Mouse (Mus musculus) CD4-positive helper T cell, adult 2 months (primary cell): ENCODE measurements around the gene Pmm2.

Source experiments
- DNase-seq: peaks from one replicate; pipeline ENCODE4 v3.0.0-alpha.2; 2012; ENCODE audit warnings: low read depth, missing footprints, low spot score

Gene Pmm2

DNA sequence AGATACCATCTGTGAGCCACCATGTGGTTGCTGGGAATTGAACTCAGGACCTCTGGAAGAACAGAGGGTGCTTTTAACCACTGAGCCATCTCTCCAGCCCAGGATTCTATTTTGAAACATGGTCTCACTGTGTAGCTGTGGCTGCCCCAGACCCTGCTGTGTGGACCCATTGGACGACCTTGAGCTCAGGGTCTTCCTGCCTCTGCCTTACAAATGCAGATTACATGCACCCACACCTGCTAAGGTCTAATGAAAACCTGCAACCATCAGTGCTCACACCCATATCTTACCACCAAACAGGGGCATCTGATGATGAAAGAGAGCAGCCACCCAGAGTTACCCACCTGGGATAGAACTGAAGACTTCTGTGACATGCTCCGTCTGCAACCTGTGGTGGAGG is 18.8 kb downstream of the Pmm2 start:
- no peak for DNase-seq

DNA sequence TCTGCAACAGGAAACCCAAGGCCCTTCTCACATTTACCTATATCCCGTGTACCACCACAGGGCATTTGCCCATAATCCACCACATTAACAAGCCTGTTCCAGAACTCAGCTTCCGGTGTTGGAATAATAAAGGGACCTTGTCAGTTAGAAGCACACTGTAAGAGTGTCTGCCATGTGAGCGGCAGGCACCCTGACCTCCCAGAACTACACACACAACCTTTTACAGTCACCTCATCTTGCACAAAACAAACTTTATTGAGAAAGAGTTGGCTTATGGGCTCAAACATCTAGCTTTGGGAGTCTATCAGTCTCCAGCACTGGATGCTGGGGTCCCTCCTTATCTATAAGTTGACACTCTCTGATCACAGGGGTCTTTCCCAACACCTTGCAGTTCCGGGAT is 20.9 kb downstream of the Pmm2 start:
- no peak for DNase-seq

DNA sequence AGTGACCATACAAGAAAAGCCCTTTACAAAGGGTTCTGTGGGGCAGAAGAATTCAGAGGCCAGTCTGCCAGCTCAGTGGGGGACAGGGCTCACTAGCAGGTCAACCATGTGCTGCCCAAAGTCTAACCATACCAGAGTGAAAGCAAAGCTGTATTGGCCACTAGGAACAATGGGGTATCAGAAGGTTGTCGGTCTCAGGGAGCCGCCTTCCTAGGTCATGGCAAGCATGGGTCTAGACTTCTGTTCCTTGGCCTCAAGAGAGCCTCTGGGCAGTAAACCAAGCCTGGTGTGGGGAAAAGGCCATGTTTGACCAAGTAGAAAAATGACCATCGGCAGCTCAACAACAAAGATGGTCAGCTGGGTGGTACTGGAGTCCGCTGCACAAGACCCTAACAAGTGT is 21.3 kb downstream of the Pmm2 start:
- DNase-seq: no peak

DNA sequence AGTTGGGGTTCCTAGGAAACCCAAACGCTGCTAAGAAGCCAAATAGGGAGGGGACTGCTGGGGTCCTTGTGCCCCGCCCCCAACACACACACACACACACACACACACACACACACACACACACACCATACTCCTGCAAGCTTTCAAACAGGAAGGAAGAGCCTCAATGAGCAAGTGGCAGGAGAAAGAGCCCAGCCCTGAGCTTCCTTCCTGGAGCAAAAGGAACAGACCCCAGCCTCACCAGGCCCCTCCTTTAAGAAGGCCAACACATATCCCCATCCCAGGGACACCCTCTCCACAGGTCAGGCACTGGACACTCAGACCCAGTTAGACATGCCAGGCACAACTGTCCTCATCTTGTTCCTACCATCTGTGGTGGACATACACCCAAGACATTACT is 25.5 kb downstream of the Pmm2 start:
- no peak for DNase-seq

DNA sequence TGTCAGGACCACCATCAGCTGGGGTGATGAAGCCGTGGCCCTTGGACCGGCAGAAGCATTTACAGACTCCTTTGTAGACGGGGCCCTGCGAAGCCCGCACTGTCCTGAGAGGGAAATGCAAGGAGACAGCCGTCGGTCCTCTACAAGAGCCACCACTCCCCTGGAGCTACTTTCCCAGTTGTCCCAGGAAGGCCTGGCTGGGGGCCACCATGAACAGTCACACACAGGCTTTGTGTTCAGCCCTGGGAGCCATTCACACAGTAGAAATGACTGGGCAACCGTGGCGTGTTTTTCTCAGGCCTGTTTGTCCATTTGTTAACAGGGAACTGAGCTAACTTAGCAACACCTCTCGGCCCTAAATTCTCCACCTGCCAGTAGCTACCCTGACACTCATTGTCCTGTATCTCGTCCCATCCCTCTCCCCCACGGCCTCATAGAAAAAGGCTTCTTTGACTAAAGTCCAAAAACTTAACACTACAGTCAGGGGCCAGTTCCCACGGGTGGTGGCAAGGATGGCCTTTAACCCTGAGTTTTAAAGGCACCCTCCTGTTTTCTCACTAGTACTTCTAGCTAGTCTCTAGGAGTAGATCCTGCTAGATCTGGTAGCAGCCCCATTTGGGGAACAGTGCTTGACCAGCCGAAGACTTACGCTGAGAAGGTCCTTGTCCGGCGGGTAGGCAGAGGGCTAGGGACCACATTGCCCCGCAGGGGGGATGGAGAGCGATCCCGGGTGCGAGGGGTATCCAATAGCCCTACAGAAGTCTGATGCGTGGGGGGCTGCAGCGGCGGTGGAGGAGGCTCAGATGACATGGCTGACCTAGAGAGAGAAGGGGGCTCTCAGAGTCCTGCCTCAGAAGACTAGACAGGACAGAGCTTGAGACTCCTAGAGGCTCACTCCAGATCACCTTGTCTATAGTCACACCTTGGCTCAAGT is 26.4 kb downstream of the Pmm2 start:
- DNase-seq: no peak

DNA sequence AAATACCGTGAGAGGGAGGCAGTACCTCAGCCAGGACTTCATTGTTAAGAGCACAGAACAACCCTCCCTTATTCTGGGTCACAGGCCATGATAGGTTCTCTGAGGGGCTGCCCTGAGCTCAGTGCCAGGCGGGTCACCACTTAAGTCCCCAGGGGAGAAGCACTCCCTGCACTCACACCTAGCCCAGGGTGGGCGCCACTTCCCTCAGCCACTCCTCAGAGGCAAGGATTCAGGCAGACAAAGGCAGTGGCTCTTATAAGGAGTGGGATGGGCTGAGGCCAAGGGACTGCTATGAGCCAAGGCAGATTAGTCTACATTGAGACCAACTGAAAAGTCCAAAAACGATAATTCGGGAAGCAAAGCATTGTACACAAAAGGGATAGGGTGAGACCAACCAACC is 27.9 kb downstream of the Pmm2 start:
- no peak for DNase-seq

DNA sequence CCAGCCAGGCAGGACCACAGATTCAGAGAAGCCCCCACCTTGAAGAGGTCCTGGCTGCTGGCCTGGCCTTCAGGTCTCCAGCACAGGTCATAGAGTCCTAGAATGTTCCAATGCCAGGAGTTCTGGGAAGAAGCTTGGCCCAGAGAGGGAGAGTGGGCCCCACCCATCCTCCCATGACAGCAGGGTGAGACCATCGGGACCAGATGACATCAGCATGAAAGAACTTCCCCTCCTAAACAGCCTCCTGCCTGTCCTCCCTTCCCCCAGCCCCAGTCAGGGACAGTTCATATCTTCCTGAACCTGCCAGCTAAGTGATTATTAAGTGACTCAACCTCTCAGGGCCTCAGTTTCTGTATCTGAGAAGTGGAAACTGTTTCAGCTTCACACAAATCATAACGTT is 29.0 kb downstream of the Pmm2 start:
- DNase-seq: no peak

DNA sequence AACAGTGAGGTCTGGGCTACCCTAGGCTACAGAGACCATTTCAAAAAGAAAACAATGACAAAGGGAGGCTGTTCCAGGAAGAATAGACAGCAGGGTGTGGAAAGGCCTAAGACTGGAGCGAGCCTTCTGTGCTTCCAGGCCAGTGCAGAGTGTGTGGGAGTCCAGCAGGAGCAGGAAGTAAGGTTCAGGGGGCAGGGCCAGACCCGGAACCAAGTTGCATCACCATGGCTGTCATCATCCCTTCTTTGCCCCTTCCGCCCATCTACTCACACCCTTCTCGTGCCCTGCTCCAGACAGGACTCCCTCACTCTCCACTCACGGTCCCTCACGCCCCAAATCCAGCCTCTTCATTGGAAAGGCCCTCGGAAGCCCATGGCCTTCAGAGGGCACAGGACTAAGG is 29.8 kb downstream of the Pmm2 start:
- no peak for DNase-seq

DNA sequence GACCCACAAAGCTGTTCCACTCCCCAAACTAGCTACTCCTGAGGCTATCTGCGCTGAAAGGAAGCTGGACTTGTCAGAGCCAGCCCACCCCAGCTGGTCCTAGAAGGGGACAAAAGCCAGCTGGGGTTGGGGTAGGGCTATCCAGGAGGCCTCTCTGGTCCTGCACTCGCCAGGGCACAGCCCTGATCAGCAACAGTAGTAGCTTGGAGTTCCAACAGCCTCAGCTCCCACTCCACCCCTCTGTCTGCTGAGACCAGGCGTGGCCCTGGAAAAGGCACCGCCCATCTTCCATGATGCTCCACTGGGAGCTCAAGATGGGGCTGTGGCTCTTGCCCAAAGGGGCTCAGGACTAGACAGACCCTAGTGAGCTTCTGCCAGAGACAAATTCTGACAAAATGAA is 30.3 kb downstream of the Pmm2 start:
- no peak for DNase-seq

DNA sequence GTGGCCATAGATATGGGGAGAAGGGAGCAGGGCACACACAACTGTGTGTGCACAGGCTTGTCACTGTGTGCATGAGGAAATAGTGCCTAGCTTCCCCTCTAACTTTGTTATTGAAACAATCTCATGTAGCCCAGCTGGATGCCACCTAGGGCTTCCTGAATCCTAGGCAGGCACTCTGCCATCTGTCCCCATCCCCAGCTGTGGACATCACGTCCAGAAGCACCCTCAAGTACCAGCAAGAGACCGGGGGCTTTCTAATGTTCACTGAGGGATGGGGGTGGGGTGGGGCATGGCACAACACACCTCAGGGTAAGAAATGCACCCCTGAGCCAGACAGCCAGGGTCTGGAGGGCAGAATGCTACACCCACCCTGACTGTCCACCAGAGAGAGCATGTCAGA is 30.9 kb downstream of the Pmm2 start:
- no peak for DNase-seq

DNA sequence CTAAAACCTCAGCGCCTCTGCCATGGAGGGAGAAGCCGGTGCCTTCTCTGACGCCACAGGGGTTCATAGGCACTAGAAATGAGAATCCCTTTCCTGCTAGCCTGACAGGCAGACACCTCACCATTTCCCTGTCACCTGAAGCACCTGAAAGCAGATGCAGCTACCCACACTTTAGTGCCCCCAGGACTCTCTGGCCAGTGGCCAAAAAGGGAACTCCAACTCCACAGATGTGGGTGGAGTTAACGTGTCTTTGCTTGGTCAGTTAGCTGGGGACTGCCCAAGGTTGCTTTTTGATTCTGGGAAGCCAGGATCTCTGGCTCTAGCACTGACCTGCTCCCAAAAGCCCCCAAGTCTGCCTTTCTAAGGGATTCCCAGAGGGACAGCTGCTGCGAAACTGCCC is 32.0 kb downstream of the Pmm2 start:
- no peak for DNase-seq

DNA sequence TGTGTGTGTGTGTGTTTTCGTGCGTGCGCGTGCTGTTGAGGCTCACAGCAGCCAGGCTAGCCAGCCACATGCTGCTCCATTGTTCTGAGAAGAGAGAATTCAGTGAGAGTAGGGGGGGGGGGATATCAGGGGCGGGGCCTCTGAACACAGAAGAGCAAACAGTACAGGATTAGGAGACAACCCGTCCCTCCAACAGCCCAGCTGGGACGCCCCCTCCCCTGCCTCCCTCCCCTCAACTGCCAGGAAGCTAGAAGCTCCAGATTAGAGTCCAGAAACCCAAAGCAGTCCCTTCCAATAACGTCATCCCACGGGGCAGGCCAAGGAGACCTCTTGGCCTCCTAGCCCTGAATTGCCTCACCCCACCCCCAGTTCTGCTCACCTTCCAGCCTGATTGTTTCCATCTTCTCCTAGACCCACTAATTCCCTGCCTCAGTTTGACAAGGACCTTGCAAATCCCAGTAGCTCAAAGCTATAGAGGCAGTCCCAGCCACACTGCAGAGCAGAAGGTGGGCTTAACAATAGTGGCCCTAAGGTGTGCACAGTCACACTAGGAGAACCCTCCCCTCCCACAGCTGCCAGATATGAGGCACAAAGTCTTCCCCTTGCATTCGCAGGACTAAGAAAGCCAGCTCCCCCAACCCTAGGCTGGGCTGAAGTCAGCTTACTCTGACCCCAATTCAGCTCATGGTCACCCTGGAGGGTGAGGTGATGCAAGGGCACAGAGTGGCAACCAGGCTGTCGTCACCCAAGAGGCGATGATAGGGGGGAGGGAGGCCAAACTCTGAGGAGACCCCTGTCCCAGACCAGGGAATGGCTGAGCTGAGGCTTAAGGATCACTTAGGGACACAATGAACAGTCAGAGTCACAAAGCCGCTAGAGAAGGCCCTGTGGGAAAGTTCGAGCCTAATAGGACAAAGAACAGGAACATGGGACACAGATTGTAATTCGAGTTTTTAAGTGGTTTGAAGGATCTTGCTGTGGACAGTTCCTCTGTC is 32.9 kb downstream of the Pmm2 start:
- DNase-seq: no peak

DNA sequence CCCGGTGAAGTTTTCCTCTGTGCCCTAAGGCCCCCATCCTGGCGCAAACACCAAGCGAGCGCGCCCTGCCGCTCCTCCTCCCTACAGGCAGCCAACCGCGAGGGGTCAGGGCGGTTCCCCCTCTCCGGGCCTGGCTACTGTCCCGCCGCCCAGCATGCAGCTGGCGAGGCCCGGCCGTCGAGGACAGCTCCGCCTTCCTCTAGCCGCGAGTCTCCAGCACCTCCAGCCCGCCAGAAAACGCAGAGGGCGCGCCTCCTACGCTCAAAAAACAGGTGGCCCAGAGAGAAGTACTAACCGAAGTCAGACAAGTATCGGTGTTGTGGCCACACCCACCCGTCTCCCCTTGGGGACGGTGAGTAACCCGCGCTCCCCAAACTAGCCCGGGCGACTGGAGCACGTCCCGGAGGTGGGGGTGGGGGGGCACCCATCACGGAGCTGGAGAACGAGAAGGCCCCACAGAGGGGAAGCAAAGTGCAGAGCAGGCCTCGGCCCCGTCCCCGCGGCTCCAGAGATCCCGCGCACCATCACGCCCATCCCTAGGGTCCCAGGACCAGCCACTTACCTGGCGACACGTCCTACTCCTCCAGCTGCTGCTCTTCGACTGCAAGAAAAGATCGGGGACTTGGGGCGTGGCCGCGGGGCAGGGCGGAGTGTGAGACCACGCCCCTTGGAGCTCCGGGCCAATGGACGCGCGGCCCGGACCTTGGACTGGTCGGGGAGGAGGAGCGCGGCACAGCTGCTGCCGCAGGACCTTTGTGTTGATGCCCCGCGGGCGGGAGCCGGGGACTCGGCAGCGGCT is 34.3 kb downstream of the Pmm2 start, which contains the start of gene Carhsp1:
Gene Carhsp1, minus strand, starts transcription at position 605 of the 799 bp plus-strand sequence.
- peak; percentile 92 for DNase-seq

DNA sequence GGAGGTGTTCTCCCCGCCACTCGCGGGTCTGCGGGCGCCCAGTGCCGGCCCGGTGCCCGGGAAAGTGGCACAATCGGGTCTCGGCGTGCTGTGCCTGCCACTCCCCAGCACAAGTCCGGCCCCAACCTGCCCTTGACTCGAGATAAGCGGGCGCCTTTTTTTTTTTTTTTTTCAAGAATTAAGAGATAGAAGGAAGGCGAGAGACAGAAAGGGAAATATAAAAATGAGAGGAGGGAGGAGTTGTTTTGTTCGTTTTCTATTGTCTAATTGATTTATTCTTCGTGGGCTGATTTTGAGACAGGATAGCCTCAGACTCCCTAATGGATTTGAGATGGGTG is 34.8 kb downstream of the Pmm2 start:
- no peak for DNase-seq

DNA sequence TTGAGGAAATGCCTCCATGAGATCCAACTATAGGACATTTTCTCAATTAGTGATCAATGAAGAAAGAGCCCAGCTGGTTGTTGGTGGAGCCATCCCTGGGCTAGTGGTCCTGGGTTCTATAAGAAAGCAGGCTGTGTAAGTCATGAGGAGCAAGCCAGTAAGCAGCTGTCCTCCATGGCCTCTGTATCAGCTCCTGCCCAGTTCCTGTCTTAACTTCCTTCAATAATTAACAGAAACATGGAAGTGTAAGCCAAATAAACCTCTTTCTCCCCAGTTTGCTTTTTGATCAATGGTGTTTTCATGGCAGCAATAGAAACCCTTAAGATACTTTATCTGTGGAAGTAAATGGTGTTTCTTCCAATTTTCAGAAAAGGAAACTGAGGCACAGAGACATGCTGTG is 35.3 kb downstream of the Pmm2 start:
- DNase-seq: no peak

DNA sequence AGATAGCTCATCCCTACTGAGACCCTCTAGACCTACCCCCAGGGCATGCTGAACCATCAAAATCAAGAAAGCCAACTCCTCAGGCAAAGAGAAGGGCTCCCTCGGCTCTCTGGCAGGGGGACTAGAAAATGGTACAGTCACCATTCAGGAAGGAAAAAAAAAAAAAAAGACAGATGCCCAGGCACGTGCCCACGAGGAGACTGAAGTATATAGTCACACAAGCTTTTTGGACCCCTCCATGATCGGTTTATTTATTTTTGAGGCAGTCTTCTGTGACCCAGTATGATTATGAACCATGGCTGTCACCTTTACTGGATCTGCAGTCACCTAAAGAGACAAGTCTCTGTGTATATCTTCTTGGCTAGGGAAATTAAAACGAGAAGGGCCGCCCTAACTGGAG is 35.9 kb downstream of the Pmm2 start:
- no peak for DNase-seq

DNA sequence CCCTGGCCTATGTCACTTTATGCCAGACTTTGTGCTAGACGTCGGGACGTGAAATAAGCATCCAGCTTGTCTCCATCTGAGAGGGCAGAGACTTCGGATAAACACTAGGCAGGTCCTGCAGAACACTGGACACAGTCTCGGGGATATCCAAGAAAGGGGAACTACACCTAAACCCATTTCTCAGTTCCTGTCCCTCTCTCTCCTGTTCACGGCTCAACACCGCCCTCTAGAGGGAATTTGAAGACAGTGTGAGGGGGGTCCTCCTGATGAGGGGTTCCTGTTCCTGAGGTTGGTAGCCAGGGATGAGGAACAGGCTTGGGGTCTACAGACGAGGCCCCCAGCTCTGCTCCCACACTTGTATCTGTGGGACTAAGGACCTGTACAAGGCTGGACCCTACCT is 36.7 kb downstream of the Pmm2 start:
- peak; percentile 74 for DNase-seq

DNA sequence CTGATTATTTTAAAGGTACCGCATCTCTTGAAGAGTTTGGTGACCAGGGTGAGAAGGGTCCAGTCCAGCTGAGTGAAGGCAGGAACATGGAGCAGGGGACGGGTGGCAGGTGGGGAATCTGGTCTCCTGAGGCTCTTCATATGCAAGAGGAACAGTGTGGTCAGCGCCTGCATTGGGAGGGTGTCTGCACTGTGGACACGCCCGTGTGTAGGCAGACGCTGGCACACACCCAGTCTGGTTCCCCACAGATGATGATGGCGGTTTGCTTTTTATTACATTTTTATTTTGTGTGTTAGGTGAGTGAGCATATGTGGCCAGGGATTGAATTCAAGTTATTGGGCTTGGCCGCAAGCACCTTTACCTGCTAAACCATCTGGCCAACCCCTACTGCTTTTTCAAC is 38.1 kb downstream of the Pmm2 start:
- DNase-seq: no peak

DNA sequence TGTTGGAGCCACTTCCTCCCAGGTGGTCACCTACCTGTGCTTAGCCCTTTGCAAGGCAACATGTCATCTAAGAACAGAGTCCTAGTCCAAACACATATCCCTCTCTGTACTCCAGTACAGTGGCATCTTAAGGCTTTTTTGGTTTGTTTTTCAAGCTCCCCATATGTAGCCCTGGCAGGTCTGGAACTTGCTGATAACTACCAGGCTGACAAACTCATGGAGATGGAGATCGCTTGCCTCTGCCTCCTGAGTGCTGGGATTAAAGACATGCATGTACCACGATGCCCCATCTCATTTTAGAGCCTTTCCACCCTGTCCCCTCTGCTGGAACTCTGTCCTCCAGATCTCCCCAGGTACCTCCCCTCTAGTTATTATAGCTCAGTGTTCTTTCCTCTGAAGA is 38.8 kb downstream of the Pmm2 start:
- DNase-seq: no peak

DNA sequence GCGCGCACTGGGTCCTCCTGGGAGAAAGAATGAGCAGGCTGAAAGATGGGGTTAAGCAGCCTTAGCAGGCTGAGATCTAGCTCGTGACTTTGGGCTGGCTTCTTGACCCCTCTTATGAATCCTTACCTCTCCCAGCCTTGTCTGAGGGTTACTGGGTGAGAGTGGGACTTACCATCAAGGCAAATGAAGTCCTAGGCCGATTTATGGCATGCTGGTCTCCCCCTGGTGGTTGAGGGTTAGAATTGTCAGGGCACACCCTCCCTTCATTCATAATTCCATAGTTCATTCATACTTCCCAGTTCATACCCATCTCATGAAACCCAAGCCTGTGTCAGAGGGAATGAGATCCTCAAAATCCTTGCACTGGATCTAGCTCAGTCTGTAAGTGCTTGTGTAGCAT is 39.3 kb downstream of the Pmm2 start:
- peak; percentile 62 for DNase-seq

DNA sequence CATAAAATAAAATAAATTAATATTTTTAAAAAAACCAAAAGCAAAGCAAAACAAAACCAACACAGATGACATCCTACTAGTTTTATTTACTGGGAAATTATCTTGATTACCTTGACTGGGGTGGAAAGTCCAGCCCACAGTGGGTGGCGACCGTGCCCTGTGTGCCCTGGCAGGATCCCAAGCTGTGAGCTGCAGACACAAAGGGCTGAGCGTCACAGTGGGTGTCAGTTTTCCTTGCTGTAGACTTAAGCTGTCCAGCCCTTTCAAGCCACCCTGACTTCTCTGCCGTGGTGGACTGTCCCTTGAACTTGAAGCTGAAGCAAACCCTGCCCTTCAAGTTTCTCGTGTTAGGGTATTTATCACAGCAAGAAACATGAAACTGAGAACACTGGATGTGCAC is 40.6 kb downstream of the Pmm2 start:
- DNase-seq: no peak

DNA sequence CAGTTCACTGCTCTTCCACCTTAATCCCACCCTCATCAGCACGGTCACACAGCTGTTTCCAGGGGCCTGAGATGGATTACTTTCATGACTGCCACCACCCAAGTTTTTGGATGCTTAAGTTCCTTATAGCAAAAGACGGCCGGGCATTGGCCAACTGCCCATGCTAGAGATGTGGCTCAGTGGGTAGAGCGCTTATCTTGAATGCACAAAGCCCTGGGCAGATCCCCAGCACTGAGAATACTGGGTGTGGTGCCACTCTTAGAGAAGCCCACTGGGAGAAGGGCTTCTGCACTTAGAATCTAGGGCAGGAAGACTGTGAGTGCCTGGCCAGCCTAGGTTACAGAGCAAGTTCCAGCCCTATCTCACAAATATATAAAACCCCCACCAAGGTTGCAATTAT is 41.2 kb downstream of the Pmm2 start:
- no peak for DNase-seq
